Mouse (Mus musculus) CH12F3 (cell line): Measurements from ENCODE around the gene Qrich2.
"Not testable (repeated sequence)": the region's sequence is repeated elsewhere in the genome, so short reads cannot be mapped to it uniquely, and the experiment has no call there.

Source experiments
- in situ Hi-C: fragments of 300-500 bp; cut with MboI; formaldehyde crosslinking; loops from 2 replicates; pipeline ENCODE4 v1.14.3; 2020; ENCODE audit warnings: low sequenced_read_pairs

The Qrich2 gene

GRCm38 (mm10) chr11:116412904-116413630 is 53.0 kb downstream of the Qrich2 start, which contains the start of gene Rnf157:
TSS of gene Rnf157 (minus strand) at chr11:116413032.
- in situ Hi-C loops = no loop called here

- in situ Hi-C loops = no loop called here
Measured at GRCm38 (mm10) chr11:116412028-116412827, 53.8 kb downstream of the Qrich2 start.

- in situ Hi-C loops = no loop called here
Measured at GRCm38 (mm10) chr11:116411582-116411981, 54.5 kb downstream of the Qrich2 start.

- in situ Hi-C loops = not testable (repeated sequence)
Measured at GRCm38 (mm10) chr11:116410415-116410814, 55.6 kb downstream of the Qrich2 start.

- in situ Hi-C loops = no loop called here
Measured at GRCm38 (mm10) chr11:116409008-116409407, 57.0 kb downstream of the Qrich2 start.

- in situ Hi-C loops = no loop called here
Measured at GRCm38 (mm10) chr11:116406231-116406728, 59.8 kb downstream of the Qrich2 start.

- in situ Hi-C loops = no loop called here
Measured at GRCm38 (mm10) chr11:116405601-116406000, 60.4 kb downstream of the Qrich2 start.

- in situ Hi-C loops = no loop called here
Measured at GRCm38 (mm10) chr11:116400560-116400959, 65.5 kb downstream of the Qrich2 start.

GRCm38 (mm10) chr11:116398348-116398677 is 67.7 kb downstream of the Qrich2 start:
- in situ Hi-C loops = no loop called here

GRCm38 (mm10) chr11:116397517-116398347 is 68.3 kb downstream of the Qrich2 start:
- in situ Hi-C loops = no loop called here

- in situ Hi-C loops = no loop called here
Measured at GRCm38 (mm10) chr11:116396934-116397330, 69.1 kb downstream of the Qrich2 start.

- in situ Hi-C loops = no loop called here
Measured at GRCm38 (mm10) chr11:116396276-116396933, 69.6 kb downstream of the Qrich2 start.

GRCm38 (mm10) chr11:116394769-116395168 is 71.3 kb downstream of the Qrich2 start:
- in situ Hi-C loops = no loop called here
